Comparison of ENCODE assay signal across 17 mouse cellular contexts in genomic region chr2:153055270-153055920, GRCm38 (mm10). TPM values are rescaled to one million over a fixed set of nuclear protein-coding genes. Genes with fewer than 3 reads are reported as not detected.
DNase-seq lines count a peak whose midpoint lies in the region; ATAC-seq and TF ChIP-seq lines count a peak whose summit lies in the region.
"Had no signal": no experiment of that assay in that cellular context is flagged by ENCODE, and none has a peak within 500 bp of the region (broad histone marks: within the 10 kb centered on the region; RNA-seq: fewer than 3 reads in every experiment).

No protein-coding gene starts in this region.

- no peak overlapping the region for H3K4me3 ChIP-seq in forebrain, postnatal 0 days (ENCODE audit: low read depth, low read length)
- H3K4me3 ChIP-seq in forebrain, embryonic 13.5 days: no peak overlapping the region
- no peak overlapping the region for H3K4me3 ChIP-seq in lung, embryonic 14.5 days (ENCODE audit: low read depth, low read length)
- H3K4me3 ChIP-seq in lung, adult 2 months (replicated peaks; ENCODE audit: extremely low read depth, low read depth, low read length): no peak overlapping the region
- no peak overlapping the region for H3K4me3 ChIP-seq in ES-Bruce4 (ENCODE audit: low read depth, low read length)
- no peak overlapping the region for H3K4me3 ChIP-seq in thymus, adult 2 months (ENCODE audit: control insufficient read depth, insufficient read depth, low read length)
- H3K4me3 ChIP-seq: heart, embryonic 15.5 days; limb, embryonic 13.5 days; midbrain, embryonic 12.5 days had no signal

- no peak for ATAC-seq in forebrain, postnatal 0 days
- ATAC-seq in forebrain, embryonic 13.5 days: no peak
- no peak for ATAC-seq in lung, embryonic 14.5 days (ENCODE audit: insufficient read depth)
- ATAC-seq in megakaryocyte progenitor cell, adult 5-6 weeks (replicated peaks; ENCODE audit: poor library complexity): peak; percentile 32; the same call in 1 of the 2 replicates
- ATAC-seq: forebrain, embryonic 14.5 days had no signal

- no peak overlapping the region for H3K9ac ChIP-seq in forebrain, postnatal 0 days
- H3K9ac ChIP-seq in forebrain, embryonic 13.5 days: no peak overlapping the region
- no peak overlapping the region for H3K9ac ChIP-seq in lung, embryonic 14.5 days
- H3K9ac ChIP-seq in ES-Bruce4 (ENCODE audit: low read depth, poor library complexity, severe bottlenecking): no peak overlapping the region
- H3K9ac ChIP-seq: heart, embryonic 15.5 days; hindbrain, embryonic 14.5 days; limb, embryonic 13.5 days; midbrain, embryonic 12.5 days had no signal

- WGBS in forebrain, postnatal 0 days: 63% methylated on average over 6 of the region's 6 CpGs
- 63% methylated on average over 6 of the region's 6 CpGs for WGBS in forebrain, embryonic 13.5 days
- whole genome bisulfite sequencing in lung, embryonic 14.5 days: 48% methylated on average over 6 of the region's 6 CpGs
- WGBS in lung, adult 2 months: 55% methylated on average over 6 of the region's 6 CpGs
- 67% methylated on average over 6 of the region's 6 CpGs for WGBS in thymus, adult 2 months

- no peak for DNase-seq in forebrain, postnatal 0 days
- DNase-seq in lung, embryonic 14.5 days: no peak
- no peak for DNase-seq in lung, adult 2 months
- DNase-seq in thymus, adult 2 months: no peak
- no peak for DNase-seq in embryo, embryonic 11 days
- DNase-seq: adrenal gland, postnatal 36 days; lung, postnatal 10 days; thymus, postnatal 14 days had no signal

- no peak overlapping the region for H3K27ac ChIP-seq in forebrain, postnatal 0 days (ENCODE audit: low read depth, low read length)
- H3K27ac ChIP-seq in forebrain, embryonic 13.5 days: no peak overlapping the region
- H3K27ac ChIP-seq in lung, embryonic 14.5 days (ENCODE audit: low read depth): no peak overlapping the region
- H3K27ac ChIP-seq in ES-Bruce4 (ENCODE audit: insufficient read depth, low read length): no peak overlapping the region
- no peak overlapping the region for H3K27ac ChIP-seq in thymus, adult 2 months (ENCODE audit: control insufficient read depth, insufficient read depth, low read length)
- H3K27ac ChIP-seq: heart, embryonic 15.5 days; hindbrain, embryonic 14.5 days; limb, embryonic 13.5 days; midbrain, embryonic 12.5 days had no signal

- no peak for TF ChIP-seq EP300 in ES-Bruce4 (IDR thresholded peaks at IDR 0.05; ENCODE audit: insufficient read depth, low read depth, low read length)

- H3K27me3 ChIP-seq in forebrain, postnatal 0 days (ENCODE audit: insufficient read depth, low read length): no peaks in the 10 kb centered on the region; the same call in 1 of the 2 replicates
- peaks cover 31% of the 10 kb centered on the region for H3K27me3 ChIP-seq in forebrain, embryonic 13.5 days
- peaks cover 29% of the 10 kb centered on the region for H3K27me3 ChIP-seq in lung, embryonic 14.5 days (ENCODE audit: insufficient read depth, low read length)
- no peaks in the 10 kb centered on the region for H3K27me3 ChIP-seq in ES-Bruce4 (ENCODE audit: control insufficient read depth, insufficient read depth, low read length, poor library complexity, severe bottlenecking)
- H3K27me3 ChIP-seq in thymus, adult 2 months (ENCODE audit: control insufficient read depth, insufficient read depth, low read length): no peaks in the 10 kb centered on the region

- H3K4me1 ChIP-seq in forebrain, postnatal 0 days (ENCODE audit: insufficient read depth): no peaks in the 10 kb centered on the region
- H3K4me1 ChIP-seq in forebrain, embryonic 13.5 days: peaks cover 4% of the 10 kb centered on the region; the same call in 1 of the 2 replicates
- no peaks in the 10 kb centered on the region for H3K4me1 ChIP-seq in lung, embryonic 14.5 days (ENCODE audit: insufficient read depth)
- no peaks in the 10 kb centered on the region for H3K4me1 ChIP-seq in lung, adult 2 months (ENCODE audit: control insufficient read depth, insufficient read depth, low read length)
- no peaks in the 10 kb centered on the region for H3K4me1 ChIP-seq in ES-Bruce4 (ENCODE audit: control insufficient read depth, insufficient read depth, low read length)
- peaks cover 16% of the 10 kb centered on the region for H3K4me1 ChIP-seq in thymus, adult 2 months (replicated peaks; ENCODE audit: control insufficient read depth, insufficient read depth, low read length)
- H3K4me1 ChIP-seq: heart, embryonic 15.5 days had no signal

- no peaks in the 10 kb centered on the region for H3K9me3 ChIP-seq in forebrain, postnatal 0 days (ENCODE audit: low read length)
- H3K9me3 ChIP-seq in forebrain, embryonic 13.5 days (replicated peaks): no peaks in the 10 kb centered on the region
- H3K9me3 ChIP-seq in lung, embryonic 14.5 days (ENCODE audit: low read depth, low read length): no peaks in the 10 kb centered on the region
- no peaks in the 10 kb centered on the region for H3K9me3 ChIP-seq in ES-Bruce4 (replicated peaks; ENCODE audit: control insufficient read depth, insufficient read depth, low read length, poor library complexity, severe bottlenecking)
- H3K9me3 ChIP-seq: heart, embryonic 15.5 days; limb, embryonic 13.5 days; midbrain, embryonic 12.5 days had no signal

- peak; percentile 15; the same call in 1 of the 2 replicates for TF ChIP-seq CTCF in forebrain, postnatal 0 days (IDR thresholded peaks at IDR 0.05; ENCODE audit: low read depth)
- TF ChIP-seq CTCF in lung, embryonic 14.5 days (IDR thresholded peaks at IDR 0.05; ENCODE audit: low read depth): 0 out of 2 replicates have a peak, but pooled peaks have one; percentile 5
- TF ChIP-seq CTCF in lung, adult 2 months (IDR thresholded peaks at IDR 0.05; ENCODE audit: insufficient read depth, low read length): no peak
- TF ChIP-seq CTCF in ES-Bruce4 (IDR thresholded peaks at IDR 0.05; ENCODE audit: low read depth, low read length): peak; percentile 30
- TF ChIP-seq CTCF in thymus, adult 2 months (IDR thresholded peaks at IDR 0.05; ENCODE audit: borderline replicate concordance, control insufficient read depth, extremely low read depth, insufficient read depth, low read length, poor library complexity): no peak

- H3K4me2 ChIP-seq in forebrain, postnatal 0 days (ENCODE audit: low read depth): no peak overlapping the region
- no peak overlapping the region for H3K4me2 ChIP-seq in forebrain, embryonic 13.5 days
- H3K4me2 ChIP-seq in lung, embryonic 14.5 days: no peak overlapping the region
- H3K4me2 ChIP-seq: heart, embryonic 15.5 days; hindbrain, embryonic 14.5 days; limb, embryonic 13.5 days; midbrain, embryonic 12.5 days had no signal

- TF ChIP-seq POLR2A in lung, adult 2 months (IDR thresholded peaks at IDR 0.05; ENCODE audit: borderline replicate concordance, extremely low read depth, low read depth, low read length): no peak
- TF ChIP-seq POLR2A in ES-Bruce4 (IDR thresholded peaks at IDR 0.05; ENCODE audit: insufficient read depth, low read length): no peak
- TF ChIP-seq POLR2A in thymus, adult 2 months (IDR thresholded peaks at IDR 0.05; ENCODE audit: control insufficient read depth, extremely low read depth, insufficient read depth, low read length, poor library complexity): no peak

- H3K36me3 ChIP-seq in forebrain, postnatal 0 days (ENCODE audit: insufficient read depth): peaks cover 26% of the 10 kb centered on the region
- peaks cover 12% of the 10 kb centered on the region for H3K36me3 ChIP-seq in forebrain, embryonic 13.5 days (ENCODE audit: poor library complexity, severe bottlenecking)
- no peaks in the 10 kb centered on the region for H3K36me3 ChIP-seq in lung, embryonic 14.5 days (ENCODE audit: insufficient read depth)
- no peaks in the 10 kb centered on the region for H3K36me3 ChIP-seq in ES-Bruce4 (ENCODE audit: control insufficient read depth, insufficient read depth, low read length, poor library complexity, severe bottlenecking)
- no peaks in the 10 kb centered on the region for H3K36me3 ChIP-seq in thymus, adult 2 months (ENCODE audit: control insufficient read depth, insufficient read depth, low read length)
- H3K36me3 ChIP-seq: heart, embryonic 15.5 days; limb, embryonic 13.5 days had no signal

RNA-seq across cellular contexts. Expression of gene Ccm2l, which starts 10.4 kb away (rescaled TPM):
- 2.1 and 7.4 TPM in 2 replicates for total RNA-seq in forebrain, postnatal 0 days (2014; rRNA removed)
- polyA plus RNA-seq in forebrain, postnatal 0 days (2015; fragmentation: Nextera tagmentation; extraction: Ambion mirVana): 1.1 TPM in 2 replicates
- 0.58 and 0.72 TPM in 2 replicates for polyA plus RNA-seq in forebrain, embryonic 13.5 days (2015; fragmentation: Nextera tagmentation; extraction: Ambion mirVana)
- polyA plus RNA-seq in lung, embryonic 14.5 days (2014; fragmentation: Nextera tagmentation; extraction: Ambion mirVana): 5.7 and 6.0 TPM in 2 replicates
- polyA plus RNA-seq in lung, adult 2 months (2012; rRNA removed): 164 and 177 TPM in 2 replicates
- not detected in 2 replicates for polyA plus RNA-seq in ES-Bruce4 (2011; ENCODE audit: insufficient read depth, insufficient read length, low read depth, missing spikeins)
- 2.5 and 2.8 TPM in 2 replicates for total RNA-seq in megakaryocyte progenitor cell, adult 5-6 weeks (2015)
- 1.2 and 2.2 TPM in 2 replicates for total RNA-seq in megakaryocyte progenitor cell, adult 5-6 weeks (2017)
- 4.9 and 9.2 TPM in 2 replicates for polyA plus RNA-seq in thymus, adult 2 months (2012; rRNA removed)

RNA-seq across cellular contexts. Expression of gene Xkr7, which starts 23.7 kb away (rescaled TPM):
- 17.2 and 21.9 TPM in 2 replicates for total RNA-seq in forebrain, postnatal 0 days (2014; rRNA removed)
- polyA plus RNA-seq in forebrain, postnatal 0 days (2015; fragmentation: Nextera tagmentation; extraction: Ambion mirVana): 0.76 and 0.77 TPM in 2 replicates
- 1.0 and 1.5 TPM in 2 replicates for polyA plus RNA-seq in forebrain, embryonic 13.5 days (2015; fragmentation: Nextera tagmentation; extraction: Ambion mirVana)
- not detected in 2 replicates for polyA plus RNA-seq in lung, embryonic 14.5 days (2014; fragmentation: Nextera tagmentation; extraction: Ambion mirVana)
- 0.03 TPM in 1 of 2 replicates, not detected in the other for polyA plus RNA-seq in lung, adult 2 months (2012; rRNA removed)
- not detected in 2 replicates for polyA plus RNA-seq in ES-Bruce4 (2011; ENCODE audit: insufficient read depth, insufficient read length, low read depth, missing spikeins)
- not detected in 2 replicates for total RNA-seq in megakaryocyte progenitor cell, adult 5-6 weeks (2015)
- not detected in 2 replicates for total RNA-seq in megakaryocyte progenitor cell, adult 5-6 weeks (2017)
- polyA plus RNA-seq in thymus, adult 2 months (2012; rRNA removed): 0.06 and 0.16 TPM in 2 replicates
- polyA plus RNA-seq: heart, embryonic 15.5 days; kidney, embryonic 16.5 days; limb, embryonic 13.5 days had no signal

RNA-seq across cellular contexts. Expression of gene Pdrg1, which starts 40.2 kb away (rescaled TPM):
- 65.9 and 95.4 TPM in 2 replicates for total RNA-seq in forebrain, postnatal 0 days (2014; rRNA removed)
- 195 and 219 TPM in 2 replicates for polyA plus RNA-seq in forebrain, postnatal 0 days (2015; fragmentation: Nextera tagmentation; extraction: Ambion mirVana)
- polyA plus RNA-seq in forebrain, embryonic 13.5 days (2015; fragmentation: Nextera tagmentation; extraction: Ambion mirVana): 142 TPM in 2 replicates
- polyA plus RNA-seq in lung, embryonic 14.5 days (2014; fragmentation: Nextera tagmentation; extraction: Ambion mirVana): 54.5 and 56.8 TPM in 2 replicates
- 39.9 and 61.9 TPM in 2 replicates for polyA plus RNA-seq in lung, adult 2 months (2012; rRNA removed)
- 39.8 and 44.2 TPM in 2 replicates for polyA plus RNA-seq in ES-Bruce4 (2011; ENCODE audit: insufficient read depth, insufficient read length, low read depth, missing spikeins)
- total RNA-seq in megakaryocyte progenitor cell, adult 5-6 weeks (2015): 59.1 and 59.5 TPM in 2 replicates
- 178 and 193 TPM in 2 replicates for total RNA-seq in megakaryocyte progenitor cell, adult 5-6 weeks (2017)
- 68.0 and 93.1 TPM in 2 replicates for polyA plus RNA-seq in thymus, adult 2 months (2012; rRNA removed)

RNA-seq across cellular contexts. Expression of gene Hck, which starts 52.9 kb away (rescaled TPM):
- 3.1 and 5.7 TPM in 2 replicates for total RNA-seq in forebrain, postnatal 0 days (2014; rRNA removed)
- 2.6 and 3.5 TPM in 2 replicates for polyA plus RNA-seq in forebrain, postnatal 0 days (2015; fragmentation: Nextera tagmentation; extraction: Ambion mirVana)
- 0.91 and 1.1 TPM in 2 replicates for polyA plus RNA-seq in forebrain, embryonic 13.5 days (2015; fragmentation: Nextera tagmentation; extraction: Ambion mirVana)
- 2.6 and 3.7 TPM in 2 replicates for polyA plus RNA-seq in lung, embryonic 14.5 days (2014; fragmentation: Nextera tagmentation; extraction: Ambion mirVana)
- polyA plus RNA-seq in lung, adult 2 months (2012; rRNA removed): 45.0 and 52.8 TPM in 2 replicates
- 2.4 TPM in 2 replicates for polyA plus RNA-seq in ES-Bruce4 (2011; ENCODE audit: insufficient read depth, insufficient read length, low read depth, missing spikeins)
- 16.3 and 17.3 TPM in 2 replicates for total RNA-seq in megakaryocyte progenitor cell, adult 5-6 weeks (2015)
- total RNA-seq in megakaryocyte progenitor cell, adult 5-6 weeks (2017): 20.1 and 25.7 TPM in 2 replicates
- 14.6 and 22.1 TPM in 2 replicates for polyA plus RNA-seq in thymus, adult 2 months (2012; rRNA removed)

Comparison
In these comparisons a context has a peak if more than half of its experiments do, and no peak if none do; other contexts are left out.
1. CTCF ChIP-seq: peak in forebrain, postnatal 0 days (single experiment), lung, embryonic 14.5 days (single experiment) and ES-Bruce4 (single experiment); none in lung, adult 2 months (single experiment) and thymus, adult 2 months (single experiment).
2. RNA of gene Ccm2l, which starts 10.4 kb away (polyA plus RNA-seq): 164 to 177 TPM in lung, adult 2 months; 4.9 to 9.2 TPM in thymus, adult 2 months, 5.7 to 6.0 TPM in lung, embryonic 14.5 days, 1.1 TPM in forebrain, postnatal 0 days, 0.58 to 0.72 TPM in forebrain, embryonic 13.5 days and not detected in ES-Bruce4; every median in the first group is over 10 times any median in the second.